Comparison of ENCODE assay signal across 10 mouse cellular contexts in the genomic region with DNA sequence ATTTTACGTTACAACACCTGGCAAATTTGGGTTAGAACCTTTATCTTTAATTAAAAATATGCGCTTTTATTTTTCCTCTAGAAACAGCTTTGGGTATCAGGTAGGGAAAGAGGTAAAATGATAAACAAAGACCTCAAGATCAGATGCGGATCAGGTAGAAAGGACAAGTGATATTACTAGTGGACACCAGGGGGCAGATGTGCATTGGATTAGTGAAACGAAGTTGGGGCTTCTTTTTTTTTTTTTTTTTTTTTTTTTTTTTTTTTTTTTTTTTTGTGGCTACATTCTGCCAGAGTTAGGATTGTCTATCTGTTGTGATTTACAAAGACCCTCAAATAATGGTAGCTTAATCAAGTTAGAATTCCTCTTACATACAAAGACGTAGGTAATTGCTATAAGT.
DNase-seq lines count a peak whose midpoint lies in the region; ATAC-seq lines count a peak whose summit lies in the region.
"Had no signal": no experiment of that assay in that cellular context is flagged by ENCODE, and none has a peak within 500 bp of the region (broad histone marks: within the 10 kb centered on the region; RNA-seq: fewer than 3 reads in every experiment).

No protein-coding gene starts in this region.

- H3K27ac ChIP-seq in kidney, embryonic 16.5 days (ENCODE audit: low read length), result no peak overlapping the region
- no peak overlapping the region for H3K27ac ChIP-seq in embryonic facial prominence, embryonic 11.5 days (replicated peaks; ENCODE audit: low read depth, low read length)
- H3K27ac ChIP-seq: limb, embryonic 15.5 days had no signal

- no peak overlapping the region for H3K4me3 ChIP-seq in kidney, embryonic 16.5 days (ENCODE audit: low read length)
- no peak overlapping the region for H3K4me3 ChIP-seq in embryonic facial prominence, embryonic 11.5 days (ENCODE audit: low read depth, low read length)
- H3K4me3 ChIP-seq: erythroblast, embryonic 14.5 days; limb, embryonic 15.5 days had no signal

- no peaks in the 10 kb centered on the region for H3K9me3 ChIP-seq in kidney, embryonic 16.5 days (ENCODE audit: low read length)
- H3K9me3 ChIP-seq in embryonic facial prominence, embryonic 11.5 days (replicated peaks; ENCODE audit: control insufficient read depth, low read length), result no peaks in the 10 kb centered on the region
- H3K9me3 ChIP-seq: limb, embryonic 15.5 days had no signal

- no peaks in the 10 kb centered on the region for H3K27me3 ChIP-seq in kidney, embryonic 16.5 days (ENCODE audit: insufficient read depth, low read length)
- no peaks in the 10 kb centered on the region for H3K27me3 ChIP-seq in embryonic facial prominence, embryonic 11.5 days (ENCODE audit: control insufficient read depth, insufficient read depth, low read length)
- H3K27me3 ChIP-seq: limb, embryonic 15.5 days had no signal

- no peaks in the 10 kb centered on the region for H3K36me3 ChIP-seq in kidney, embryonic 16.5 days (ENCODE audit: insufficient read depth, low read length)
- H3K36me3 ChIP-seq in embryonic facial prominence, embryonic 11.5 days (replicated peaks; ENCODE audit: control insufficient read depth, insufficient read depth, low read depth, low read length), result no peaks in the 10 kb centered on the region
- H3K36me3 ChIP-seq: limb, embryonic 15.5 days had no signal

- peak; percentile 6 for DNase-seq in adrenal gland, adult 2 months
- no peak for DNase-seq in adrenal gland, postnatal 4 days (ENCODE audit: low spot score in 2 of 2)
- DNase-seq in kidney, postnatal 10 days, result peak; percentile 58
- DNase-seq in B cell, adult 2 months, result peak; percentile 6 to 8
- DNase-seq in embryonic facial prominence, embryonic 11.5 days (ENCODE audit: low spot score), result peak; percentile 74
- peak; percentile 19 for DNase-seq in retina, postnatal 7 days (ENCODE audit: low read depth, low spot score)
- DNase-seq in urinary bladder, postnatal 10 days (ENCODE audit: low spot score), result no peak

- H3K9ac ChIP-seq in kidney, embryonic 16.5 days (replicated peaks; ENCODE audit: low read length), result no peak overlapping the region
- no peak overlapping the region for H3K9ac ChIP-seq in embryonic facial prominence, embryonic 11.5 days (replicated peaks; ENCODE audit: low read length)
- H3K9ac ChIP-seq: limb, embryonic 15.5 days had no signal

- ATAC-seq in kidney, embryonic 16.5 days (ENCODE audit: low FRiP score, low TSS enrichment), result no peak
- no peak for ATAC-seq in embryonic facial prominence, embryonic 11.5 days (replicated peaks; ENCODE audit: insufficient number of reproducible peaks, low FRiP score, low TSS enrichment, low read depth)

- no peak overlapping the region for H3K4me2 ChIP-seq in kidney, embryonic 16.5 days (replicated peaks; ENCODE audit: low read depth, low read length)
- no peak overlapping the region for H3K4me2 ChIP-seq in embryonic facial prominence, embryonic 11.5 days (ENCODE audit: low read depth, low read length)
- H3K4me2 ChIP-seq: limb, embryonic 15.5 days had no signal

- H3K4me1 ChIP-seq in kidney, embryonic 16.5 days (ENCODE audit: insufficient read depth, low read length), result no peaks in the 10 kb centered on the region
- no peaks in the 10 kb centered on the region for H3K4me1 ChIP-seq in embryonic facial prominence, embryonic 11.5 days (ENCODE audit: control insufficient read depth, insufficient read depth, low read length)

- 36% methylated on average over 5 of the region's 5 CpGs for WGBS in kidney, embryonic 16.5 days
- 33% methylated on average over 5 of the region's 5 CpGs for WGBS in embryonic facial prominence, embryonic 11.5 days

Comparison
In these comparisons a context has a peak if more than half of its experiments do, and no peak if none do; other contexts are left out.
1. DNase-seq: peak in adrenal gland, adult 2 months (single experiment), kidney, postnatal 10 days (single experiment), B cell, adult 2 months (2 of 2), embryonic facial prominence, embryonic 11.5 days (single experiment) and retina, postnatal 7 days (single experiment); none in adrenal gland, postnatal 4 days (0 of 2) and urinary bladder, postnatal 10 days (single experiment).